In genomic region chr4:131252602-131253442, GRCm38 (mm10) we compare ENCODE assay signal across 8 mouse cellular contexts.
DNase-seq lines count a peak whose midpoint lies in the region; ATAC-seq lines count a peak whose summit lies in the region.

No protein-coding gene starts in this region.

- H3K9me3 ChIP-seq in embryonic facial prominence, embryonic 15.5 days (replicated peaks) = no peaks in the 10 kb centered on the region
- H3K9me3 ChIP-seq in limb, embryonic 12.5 days = no peaks in the 10 kb centered on the region

- H3K4me3 ChIP-seq in embryonic facial prominence, embryonic 15.5 days (replicated peaks) = peak overlapping the region; percentile 17; the same call in 1 of the 2 replicates
- H3K4me3 ChIP-seq in limb, embryonic 12.5 days (replicated peaks) = peak overlapping the region; percentile 29

- no peak for ATAC-seq in embryonic facial prominence, embryonic 15.5 days (ENCODE audit: insufficient number of reproducible peaks, low FRiP score, low TSS enrichment, low read depth)
- peak; percentile 67; the same call in 1 of the 2 replicates for ATAC-seq in limb, embryonic 12.5 days (ENCODE audit: insufficient number of reproducible peaks, insufficient read depth, low FRiP score, low TSS enrichment, low read depth)

- DNase-seq in thymus, postnatal 14 days = peak; percentile 12
- no peak for DNase-seq in thymus, postnatal 25 days
- peak; percentile 68 to 76 for DNase-seq in heart, adult 9 months (ENCODE audit: low spot score in 2 of 2)
- peak; percentile 79 for DNase-seq in kidney, adult 9 months
- DNase-seq in neural tube, embryonic 10.5 days (ENCODE audit: extremely low spot score, low spot score) = peak; percentile 83
- DNase-seq in testis, postnatal 14 days (ENCODE audit: low spot score) = peak; percentile 29

- H3K9ac ChIP-seq in embryonic facial prominence, embryonic 15.5 days = no peak overlapping the region
- peak overlapping the region; percentile 44 for H3K9ac ChIP-seq in limb, embryonic 12.5 days (replicated peaks)

- 17% methylated on average over 30 of the region's 30 CpGs for WGBS in embryonic facial prominence, embryonic 15.5 days
- 23% methylated on average over 30 of the region's 30 CpGs for WGBS in limb, embryonic 12.5 days

- H3K36me3 ChIP-seq in embryonic facial prominence, embryonic 15.5 days = no peaks in the 10 kb centered on the region
- H3K36me3 ChIP-seq in limb, embryonic 12.5 days = no peaks in the 10 kb centered on the region

- H3K27me3 ChIP-seq in embryonic facial prominence, embryonic 15.5 days = no peaks in the 10 kb centered on the region
- peaks cover 17% of the 10 kb centered on the region; the same call in 1 of the 2 replicates for H3K27me3 ChIP-seq in limb, embryonic 12.5 days

- peaks cover 9% of the 10 kb centered on the region for H3K4me1 ChIP-seq in embryonic facial prominence, embryonic 15.5 days
- H3K4me1 ChIP-seq in limb, embryonic 12.5 days (replicated peaks) = 0 out of 2 replicates have a peak, but pooled peaks cover 6% of the 10 kb centered on the region

- peak overlapping the region; percentile 46 for H3K4me2 ChIP-seq in embryonic facial prominence, embryonic 15.5 days (replicated peaks)
- peak overlapping the region; percentile 57 for H3K4me2 ChIP-seq in limb, embryonic 12.5 days

- H3K27ac ChIP-seq in embryonic facial prominence, embryonic 15.5 days (replicated peaks) = no peak overlapping the region
- no peak overlapping the region for H3K27ac ChIP-seq in limb, embryonic 12.5 days
